Mouse (Mus musculus) inflammation-experienced regulatory T-cells, adult 16 weeks (primary cell): ENCODE data around the gene Hist2h4. TPM values are rescaled to one million over a fixed set of nuclear protein-coding genes. Genes with fewer than 3 reads are reported as not detected.

Experiments used
- polyA plus RNA-seq: library from polyadenylated mRNA; unstranded; fragments of 100-300 nt; shearing (Covaris generic); gene quantifications from one replicate; pipeline ENCODE4 v1.2.1, GENCODE M21; 2017

The Hist2h4 gene
- 2.3 TPM for polyA plus RNA-seq

DNA sequence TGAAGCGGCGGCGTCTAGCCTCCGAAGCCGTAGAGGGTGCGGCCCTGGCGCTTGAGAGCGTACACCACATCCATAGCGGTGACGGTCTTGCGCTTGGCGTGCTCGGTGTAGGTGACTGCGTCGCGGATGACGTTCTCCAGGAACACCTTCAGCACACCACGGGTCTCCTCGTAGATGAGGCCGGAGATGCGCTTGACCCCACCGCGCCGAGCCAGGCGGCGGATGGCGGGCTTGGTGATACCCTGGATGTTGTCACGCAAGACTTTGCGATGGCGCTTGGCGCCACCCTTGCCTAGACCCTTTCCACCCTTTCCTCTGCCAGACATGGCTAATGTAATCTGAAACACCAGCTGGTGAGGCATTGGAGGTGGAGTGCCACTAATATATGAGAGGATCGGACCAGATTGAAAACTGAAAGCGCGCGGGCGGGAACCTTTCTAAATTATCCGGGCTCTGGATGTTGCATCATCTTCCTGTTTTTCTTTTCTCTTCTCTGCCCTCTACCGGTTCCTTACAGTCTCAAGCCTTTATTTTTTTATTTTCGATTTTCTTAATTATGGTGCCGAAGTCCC is at the start of gene Hist2h4:
Hist2h4 (minus strand) TSS at position 333 of the 572 bp plus-strand sequence.

DNA sequence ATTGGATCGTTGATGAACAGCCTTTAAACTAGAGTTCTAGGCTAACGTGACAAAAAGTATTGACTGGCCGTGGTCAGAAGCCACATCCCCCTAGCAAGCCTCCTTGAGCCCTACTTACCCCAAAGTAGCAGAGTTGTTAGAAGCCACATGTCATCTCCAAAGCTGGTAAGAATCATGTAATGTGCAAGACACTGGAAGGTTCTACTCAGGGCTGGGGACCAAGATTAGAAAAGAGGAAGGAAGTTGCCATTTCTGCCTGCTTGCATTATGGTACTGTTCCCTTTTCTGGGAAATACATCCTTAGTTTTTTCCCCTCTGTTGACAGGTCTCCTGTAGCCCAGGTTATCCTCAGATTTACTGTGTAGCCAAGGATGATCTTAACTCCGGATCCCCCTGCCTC is 30.7 kb upstream of the Hist2h4 start, which contains the start of gene Fcgr1:
Fcgr1 (minus strand) TSS at position 183 of the 400 bp plus-strand sequence.

GRCm38 (mm10) chr3:96269511-96270474 is 6.7 kb upstream of the Hist2h4 start, which contains the start of gene Hist2h2bb:
TSS of gene Hist2h2bb (plus strand) at chr3:96269752.

GRCm38 (mm10) chr3:96268051-96268775 is 5.1 kb upstream of the Hist2h4 start, which contains the start of gene Hist2h3b:
TSS of gene Hist2h3b (plus strand) at chr3:96268654.

GRCm38 (mm10) chr3:96246427-96246856 is 16.7 kb downstream of the Hist2h4 start, which contains the start of gene Hist2h3c1:
TSS of gene Hist2h3c1 (plus strand) at chr3:96246685.

GRCm38 (mm10) chr3:96245003-96245886 is 17.9 kb downstream of the Hist2h4 start, which contains the start of gene Hist2h2aa1:
TSS of gene Hist2h2aa1 (plus strand) at chr3:96245497.

DNA sequence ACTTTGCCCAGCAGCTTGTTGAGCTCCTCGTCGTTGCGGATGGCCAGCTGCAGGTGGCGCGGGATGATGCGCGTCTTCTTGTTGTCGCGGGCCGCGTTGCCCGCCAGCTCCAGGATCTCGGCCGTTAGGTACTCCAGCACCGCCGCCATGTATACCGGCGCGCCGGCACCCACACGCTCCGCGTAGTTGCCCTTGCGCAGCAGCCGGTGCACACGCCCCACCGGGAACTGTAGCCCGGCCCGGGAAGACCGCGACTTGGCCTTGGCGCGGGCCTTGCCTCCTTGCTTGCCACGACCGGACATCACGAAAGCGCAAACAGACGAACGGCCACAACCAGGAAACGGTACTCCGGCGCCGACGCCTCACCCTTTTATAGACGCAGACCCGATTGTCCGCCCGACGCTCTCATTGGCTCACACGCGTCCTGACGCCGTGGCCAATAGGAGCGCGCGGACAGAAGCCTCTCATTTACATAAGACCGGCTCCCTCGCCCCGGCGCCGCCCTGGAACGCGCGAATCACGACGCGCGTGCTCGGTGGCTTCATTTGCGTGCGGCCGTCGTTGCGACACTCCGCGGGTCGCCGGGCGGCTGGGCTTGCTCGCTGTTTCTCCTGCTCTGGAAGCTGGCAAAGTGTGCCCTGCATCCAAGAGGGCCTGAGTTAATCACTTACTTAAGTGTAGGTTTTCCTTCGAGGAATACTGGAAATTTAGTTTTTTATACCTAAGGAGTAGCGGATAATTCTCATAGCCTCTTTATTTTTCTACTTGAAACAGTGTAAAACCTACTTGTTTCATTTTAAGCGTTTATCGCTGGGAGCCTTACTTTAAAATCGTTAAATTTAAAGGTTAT is 22.9 kb downstream of the Hist2h4 start, which contains the start of gene Hist2h2aa2:
Hist2h2aa2 (minus strand) TSS at position 328 of the 850 bp plus-strand sequence.

GRCm38 (mm10) chr3:96238954-96239793 is 23.9 kb downstream of the Hist2h4 start, which contains the start of gene Hist2h3c2:
TSS of gene Hist2h3c2 (minus strand) at chr3:96239127.

GRCm38 (mm10) chr3:96220765-96221639 is 42.1 kb downstream of the Hist2h4 start, which contains the start of the genes Hist2h2ac and Hist2h2be:
TSS of gene Hist2h2ac (minus strand) at chr3:96220880.
TSS of gene Hist2h2be (plus strand) at chr3:96221119.

DNA sequence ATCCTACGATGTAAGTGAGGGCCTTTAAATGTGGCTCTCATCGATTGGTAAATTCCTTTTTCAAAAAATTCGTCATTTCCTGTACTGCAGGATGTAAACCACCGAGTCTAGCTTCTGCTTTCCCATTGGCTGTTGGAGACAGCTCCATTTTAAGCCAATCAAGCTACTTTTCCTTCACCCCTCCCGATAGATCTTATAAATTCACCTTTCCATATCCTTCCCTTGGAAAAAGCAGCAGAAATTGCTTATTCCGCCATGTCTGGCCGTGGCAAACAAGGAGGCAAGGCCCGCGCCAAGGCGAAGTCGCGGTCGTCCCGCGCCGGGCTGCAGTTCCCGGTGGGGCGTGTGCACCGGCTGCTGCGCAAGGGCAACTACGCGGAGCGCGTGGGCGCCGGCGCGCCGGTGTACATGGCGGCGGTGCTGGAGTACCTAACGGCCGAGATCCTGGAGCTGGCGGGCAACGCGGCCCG is 43.4 kb downstream of the Hist2h4 start, which contains the start of the genes Bola1 and Hist2h2ab:
Bola1 (minus strand) TSS at position 49 of the 470 bp plus-strand sequence.
Hist2h2ab (plus strand) TSS at position 205 of the 470 bp plus-strand sequence.

Other genes with a start within 250 kb of the Hist2h4 start
- gene Vps45, start 204.8 kb downstream of the Hist2h4 start, polyA plus RNA-seq, result 30.5 TPM
- 30.5 TPM for gene Otud7b, start 158.8 kb downstream of the Hist2h4 start, polyA plus RNA-seq
- gene Mtmr11, start 101.3 kb downstream of the Hist2h4 start, polyA plus RNA-seq, result 3.6 TPM
- 175 TPM for gene Sf3b4, start 91.0 kb downstream of the Hist2h4 start, polyA plus RNA-seq
- 2.9 TPM for gene Sv2a, start 82.2 kb downstream of the Hist2h4 start, polyA plus RNA-seq
- gene Bola1, start 43.6 kb downstream of the Hist2h4 start, polyA plus RNA-seq, result 37.2 TPM
- not detected for gene Hist2h2ab, start 43.4 kb downstream of the Hist2h4 start, polyA plus RNA-seq
- gene Hist2h2ac, start 42.4 kb downstream of the Hist2h4 start, polyA plus RNA-seq, result 5.7 TPM
- 4.3 TPM for gene Hist2h2be, start 42.2 kb downstream of the Hist2h4 start, polyA plus RNA-seq
- gene Hist2h3c2, start 24.2 kb downstream of the Hist2h4 start, polyA plus RNA-seq, result 0.43 TPM
- 39.8 TPM for gene Hist2h2aa2, start 23.0 kb downstream of the Hist2h4 start, polyA plus RNA-seq
- 1.5 TPM for gene Hist2h2aa1, start 17.8 kb downstream of the Hist2h4 start, polyA plus RNA-seq
- gene Hist2h3c1, start 16.6 kb downstream of the Hist2h4 start, polyA plus RNA-seq, result not detected
- 1.5 TPM for gene Hist2h3b, start 5.3 kb upstream of the Hist2h4 start, polyA plus RNA-seq
- gene Hist2h2bb, start 6.4 kb upstream of the Hist2h4 start, polyA plus RNA-seq, result 4.9 TPM
- 0.43 TPM for gene Fcgr1, start 30.7 kb upstream of the Hist2h4 start, polyA plus RNA-seq
- gene BC107364, start 189.0 kb upstream of the Hist2h4 start, polyA plus RNA-seq, result not detected